In genomic region chr11:109665424-109665823, GRCm38 (mm10) we compare ENCODE assay signal across 25 mouse cellular contexts. TPM values are rescaled to one million over a fixed set of nuclear protein-coding genes. Genes with fewer than 3 reads are reported as not detected.
"Had no signal": no experiment of that assay in that cellular context is flagged by ENCODE, and none has a peak within 500 bp of the region (broad histone marks: within the 10 kb centered on the region; RNA-seq: fewer than 3 reads in every experiment).

No protein-coding gene starts in this region.

- H3K27ac ChIP-seq: heart, embryonic 10.5 days; hindbrain, embryonic 13.5 days; hindbrain, embryonic 15.5 days; hindbrain, postnatal 0 days; kidney, embryonic 15.5 days; kidney, postnatal 0 days; left cerebral cortex, adult 2 months; limb, embryonic 10.5 days; limb, embryonic 12.5 days; liver, embryonic 13.5 days had no signal

- H3K4me3 ChIP-seq: heart, embryonic 10.5 days; heart, embryonic 12.5 days; hindbrain, embryonic 13.5 days; hindbrain, embryonic 15.5 days; kidney, embryonic 15.5 days; left cerebral cortex, adult 2 months; limb, embryonic 10.5 days; limb, embryonic 12.5 days; liver, embryonic 13.5 days had no signal

- DNase-seq: forebrain, postnatal 0 days; gastrocnemius, postnatal 14 days; gastrocnemius, postnatal 36 days; heart, adult 18-20 months; heart, postnatal 10 days; kidney, adult 11 months; kidney, adult 2 months; kidney, adult 9 months; kidney, postnatal 14 days; kidney, postnatal 4 days; liver; liver, embryonic 13.5 days had no signal

- H3K4me2 ChIP-seq: heart, embryonic 12.5 days; hindbrain, embryonic 13.5 days; hindbrain, embryonic 15.5 days; kidney, embryonic 15.5 days; limb, embryonic 12.5 days; liver, embryonic 11.5 days; liver, embryonic 13.5 days had no signal

- H3K27me3 ChIP-seq: heart, embryonic 12.5 days; hindbrain, embryonic 13.5 days; hindbrain, embryonic 15.5 days; kidney, embryonic 15.5 days; limb, embryonic 12.5 days; liver, embryonic 13.5 days had no signal

- ATAC-seq: forebrain, postnatal 0 days; hindbrain, postnatal 0 days; intestine, embryonic 16.5 days had no signal

RNA-seq across cellular contexts. Expression of gene Fam20a, which starts 56.7 kb away (rescaled TPM):
- total RNA-seq: hematopoietic stem cell, adult 5-6 weeks had no signal
